Mouse (Mus musculus) central nervous system, embryonic 14 days (tissue): Measurements from ENCODE around the gene Sfrp4. TPM values are rescaled to one million over a fixed set of nuclear protein-coding genes. Genes with fewer than 3 reads are reported as not detected.

Experiments
- polyA plus RNA-seq: library from polyadenylated mRNA; depleted of rRNA; stranded (reverse); fragments of >200 nt; gene quantifications from 2 replicates; pipeline ENCODE4 v1.2.3, GENCODE M21; 2012; rRNA removed

Gene Sfrp4
- polyA plus RNA-seq, result 3.6 and 3.9 TPM in 2 replicates

GRCm38 (mm10) chr13:19622573-19623227, at the start of gene Sfrp4:
TSS of gene Sfrp4 (plus strand) at chr13:19623104.

GRCm38 (mm10) chr13:19619216-19619927, 3.5 kb upstream of the Sfrp4 start, which contains the start of gene Epdr1:
TSS of gene Epdr1 (minus strand) at chr13:19619927.

Other genes starting within 250 kb of the Sfrp4 start
- gene Stard3nl, start 227.3 kb upstream of the Sfrp4 start, polyA plus RNA-seq, result 106 and 111 TPM in 2 replicates
- 17.6 and 18.9 TPM in 2 replicates for gene Epdr1, start 3.2 kb upstream of the Sfrp4 start, polyA plus RNA-seq
- gene Nme8, start 74.7 kb downstream of the Sfrp4 start, polyA plus RNA-seq, result 0.08 and 0.10 TPM in 2 replicates
- gene Gpr141, start 201.2 kb downstream of the Sfrp4 start, polyA plus RNA-seq, result 0.11 and 0.13 TPM in 2 replicates